In the genomic region with DNA sequence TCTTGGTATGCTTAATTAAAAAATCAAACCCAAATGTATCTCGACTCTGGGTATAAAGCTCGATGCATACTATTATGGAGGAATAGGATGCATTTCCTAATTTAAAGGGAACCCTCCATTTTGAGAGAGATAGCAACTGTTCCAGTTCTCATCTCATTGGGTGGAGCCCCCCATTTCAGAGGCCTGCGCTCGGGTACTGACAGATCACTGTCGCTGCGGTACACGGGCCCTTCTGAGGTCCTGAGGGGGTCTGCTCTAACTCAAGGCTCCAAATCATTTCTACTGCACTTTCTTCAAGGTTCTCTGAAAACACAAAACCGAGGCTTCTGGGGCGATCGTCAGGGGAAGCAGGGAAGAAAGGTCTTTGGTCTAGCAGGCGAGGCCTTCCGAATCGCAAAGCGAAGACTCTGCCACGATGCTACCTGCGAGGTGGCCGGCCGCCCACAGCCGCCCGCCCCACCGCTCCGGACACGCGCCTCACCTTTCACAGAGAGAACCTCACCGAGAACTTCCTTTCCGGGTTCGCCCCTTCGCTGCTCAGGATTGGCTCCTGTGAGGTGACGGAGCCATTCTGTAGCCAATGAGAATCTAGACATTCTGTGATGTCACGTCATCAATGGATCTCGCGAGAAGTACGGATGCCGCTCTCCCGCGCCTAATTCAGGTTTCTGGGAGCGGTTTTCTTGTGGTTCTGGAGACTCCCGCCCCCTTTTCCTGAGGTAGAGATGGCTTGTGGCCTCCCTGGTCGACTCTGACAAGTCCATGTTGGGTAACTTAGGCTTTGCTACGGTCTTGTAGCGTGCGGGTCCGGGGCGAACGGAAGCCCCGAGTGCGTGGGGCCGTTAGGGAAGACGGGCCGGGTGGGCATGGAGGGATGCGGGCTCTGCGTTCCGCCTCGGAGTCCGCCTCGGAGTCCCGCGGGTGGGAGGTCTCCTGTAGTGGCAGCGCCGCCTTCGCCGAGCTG, we compare ENCODE assay signal across 8 mouse cellular contexts. TPM values are rescaled to one million over a fixed set of nuclear protein-coding genes. Genes with fewer than 3 reads are reported as not detected.
DNase-seq lines count a peak whose midpoint lies in the region; ATAC-seq and TF ChIP-seq lines count a peak whose summit lies in the region.

A gene (plus strand): TSS at position 616 of the 964 bp plus-strand sequence.
A gene (minus strand): TSS at position 818 of the 964 bp plus-strand sequence.

- peaks cover 59% of the 10 kb centered on the region for H3K36me3 ChIP-seq in G1E (replicated peaks)
- peaks cover 14% of the 10 kb centered on the region for H3K36me3 ChIP-seq in forebrain, embryonic 16.5 days (ENCODE audit: control insufficient read depth, insufficient read depth)
- H3K36me3 ChIP-seq in lung, embryonic 14.5 days (ENCODE audit: insufficient read depth) = peaks cover 59% of the 10 kb centered on the region
- peaks cover 28% of the 10 kb centered on the region for H3K36me3 ChIP-seq in thymus, adult 2 months (ENCODE audit: control insufficient read depth, insufficient read depth, low read length)

- H3K4me2 ChIP-seq in forebrain, embryonic 16.5 days (ENCODE audit: low read length) = peak within 1 kb of the TSS; percentile 90
- peak within 1 kb of the TSS; percentile 83 for H3K4me2 ChIP-seq in lung, embryonic 14.5 days

- peak; percentile 94 for DNase-seq in G1E (ENCODE audit: low spot score)
- peak; percentile 91 to 95 for DNase-seq in cerebellum, adult 18-20 months
- peak; percentile 88 to 93 for DNase-seq in heart, postnatal 36 days
- DNase-seq in layer of hippocampus, adult 2 months (ENCODE audit: low spot score in 2 of 2) = peak; percentile 90 to 94
- DNase-seq in lung, embryonic 14.5 days = peak; percentile 100
- DNase-seq in thymus, adult 2 months = peak; percentile 89

- H3K27me3 ChIP-seq in G1E (ENCODE audit: insufficient read depth, low read length) = no peaks in the 10 kb centered on the region
- H3K27me3 ChIP-seq in forebrain, embryonic 16.5 days (replicated peaks; ENCODE audit: control insufficient read depth, insufficient read depth, low read length) = no peaks in the 10 kb centered on the region
- no peaks in the 10 kb centered on the region for H3K27me3 ChIP-seq in lung, embryonic 14.5 days (ENCODE audit: insufficient read depth, low read length)
- H3K27me3 ChIP-seq in thymus, adult 2 months (ENCODE audit: control insufficient read depth, insufficient read depth, low read length) = no peaks in the 10 kb centered on the region

- H3K9ac ChIP-seq in forebrain, embryonic 16.5 days (replicated peaks; ENCODE audit: low read depth, low read length) = peak within 1 kb of the TSS; percentile 87
- H3K9ac ChIP-seq in lung, embryonic 14.5 days = peak within 1 kb of the TSS; percentile 85

- intact Hi-C loops in heart, postnatal 36 days (cut with DNase I) = loop anchor here (5.0 kb wide), 1 partner anchor 282 kb away; a partner anchor contains a TSS

- under 1% methylated on average over 62 of the region's 62 CpGs for WGBS in forebrain, embryonic 16.5 days
- under 1% methylated on average over 62 of the region's 62 CpGs for WGBS in lung, embryonic 14.5 days
- WGBS in olfactory bulb, adult 2 months = under 1% methylated on average over 62 of the region's 62 CpGs
- WGBS in thymus, adult 2 months = under 1% methylated on average over 62 of the region's 62 CpGs

- peak; percentile 96 for ATAC-seq in G1E (ENCODE audit: extremely low read depth, insufficient number of reproducible peaks, low FRiP score, poor library complexity, severe bottlenecking)
- ATAC-seq in forebrain, embryonic 16.5 days = peak; percentile 99
- ATAC-seq in lung, embryonic 14.5 days (ENCODE audit: insufficient read depth) = peak; percentile 99

- H3K27ac ChIP-seq in forebrain, embryonic 16.5 days (ENCODE audit: low read length) = peak within 1 kb of the TSS; percentile 96
- H3K27ac ChIP-seq in layer of hippocampus, adult 2 months = peak within 1 kb of the TSS; percentile 97
- peak within 1 kb of the TSS; percentile 95 for H3K27ac ChIP-seq in lung, embryonic 14.5 days (ENCODE audit: low read depth)
- H3K27ac ChIP-seq in olfactory bulb, adult 2 months (ENCODE audit: insufficient read depth, low read depth, low read length) = peak within 1 kb of the TSS; percentile 98
- peak within 1 kb of the TSS; percentile 73 for H3K27ac ChIP-seq in thymus, adult 2 months (ENCODE audit: control insufficient read depth, insufficient read depth, low read length)

- peak within 1 kb of the TSS; percentile 88 for H3K4me3 ChIP-seq in G1E (ENCODE audit: low read depth, low read length)
- H3K4me3 ChIP-seq in forebrain, embryonic 16.5 days (replicated peaks; ENCODE audit: low read length) = peak within 1 kb of the TSS; percentile 82
- peak within 1 kb of the TSS; percentile 77 for H3K4me3 ChIP-seq in layer of hippocampus, adult 2 months
- H3K4me3 ChIP-seq in lung, embryonic 14.5 days (ENCODE audit: low read depth, low read length) = peak within 1 kb of the TSS; percentile 73
- H3K4me3 ChIP-seq in olfactory bulb, adult 2 months (ENCODE audit: insufficient read depth, low read depth, low read length) = peak within 1 kb of the TSS; percentile 90
- H3K4me3 ChIP-seq in thymus, adult 2 months (ENCODE audit: control insufficient read depth, insufficient read depth, low read length) = peak within 1 kb of the TSS; percentile 89

- peak; percentile 66 for TF ChIP-seq POLR2A in olfactory bulb, adult 2 months (IDR thresholded peaks at IDR 0.05; ENCODE audit: insufficient read depth, low read depth, low read length)
- peak; percentile 57; the same call in 1 of the 2 replicates for TF ChIP-seq POLR2A in thymus, adult 2 months (IDR thresholded peaks at IDR 0.05; ENCODE audit: control insufficient read depth, extremely low read depth, insufficient read depth, low read length, poor library complexity)

- TF ChIP-seq CTCF in G1E (IDR thresholded peaks at IDR 0.05; ENCODE audit: low read depth, low read length) = no peak
- TF ChIP-seq CTCF in layer of hippocampus, adult 2 months (conservative IDR thresholded peaks at IDR 0.05) = 0 out of 2 replicates have a peak, but pooled peaks have one; percentile 15
- 0 out of 2 replicates have a peak, but pooled peaks have one; percentile 13 for TF ChIP-seq CTCF in lung, embryonic 14.5 days (IDR thresholded peaks at IDR 0.05; ENCODE audit: low read depth)
- TF ChIP-seq CTCF in olfactory bulb, adult 2 months (IDR thresholded peaks at IDR 0.05; ENCODE audit: insufficient read depth, low read depth, low read length) = no peak
- 0 out of 2 replicates have a peak, but pooled peaks have one; percentile 5 for TF ChIP-seq CTCF in thymus, adult 2 months (IDR thresholded peaks at IDR 0.05; ENCODE audit: borderline replicate concordance, control insufficient read depth, extremely low read depth, insufficient read depth, low read length, poor library complexity)

- H3K9me3 ChIP-seq in G1E (replicated peaks) = no peaks in the 10 kb centered on the region
- H3K9me3 ChIP-seq in forebrain, embryonic 16.5 days (ENCODE audit: control insufficient read depth, low read length) = no peaks in the 10 kb centered on the region
- no peaks in the 10 kb centered on the region for H3K9me3 ChIP-seq in lung, embryonic 14.5 days (ENCODE audit: low read depth, low read length)

- H3K4me1 ChIP-seq in G1E (ENCODE audit: insufficient read depth, low read depth, low read length) = peaks cover 42% of the 10 kb centered on the region
- peaks cover 8% of the 10 kb centered on the region for H3K4me1 ChIP-seq in forebrain, embryonic 16.5 days (replicated peaks; ENCODE audit: control insufficient read depth, insufficient read depth, low read length)
- 0 out of 2 replicates have a peak, but pooled peaks cover 8% of the 10 kb centered on the region for H3K4me1 ChIP-seq in lung, embryonic 14.5 days (ENCODE audit: insufficient read depth)
- H3K4me1 ChIP-seq in olfactory bulb, adult 2 months (ENCODE audit: control insufficient read depth, insufficient read depth, low read length) = no peaks in the 10 kb centered on the region
- no peaks in the 10 kb centered on the region for H3K4me1 ChIP-seq in thymus, adult 2 months (replicated peaks; ENCODE audit: control insufficient read depth, insufficient read depth, low read length)

RNA-seq across cellular contexts. Expression of the first gene that starts in this region (rescaled TPM):
- total RNA-seq in G1E (2014; fragmentation: Nextera tagmentation) (44.7 and 77.1 TPM in 2 replicates), G1E (2017) (72.4 and 76.0 TPM in 2 replicates)
- polyA plus RNA-seq in G1E (2012) = 10.9 and 11.5 TPM in 2 replicates
- polyA plus RNA-seq in forebrain, embryonic 16.5 days (2015; fragmentation: Nextera tagmentation; extraction: Ambion mirVana) = 15.5 and 16.8 TPM in 2 replicates
- 10 to 100 TPM in 1 of 2 experiments, 1 to 10 TPM in 1; 8.4 to 14.2 TPM for total RNA-seq in heart, postnatal 36 days (2021)
- total RNA-seq in layer of hippocampus, adult 2 months (2021) = 10 to 100 TPM in 1 of 2 experiments, 1 to 10 TPM in 1; 9.8 to 15.4 TPM
- polyA plus RNA-seq in lung, embryonic 14.5 days (2014; fragmentation: Nextera tagmentation; extraction: Ambion mirVana) = 34.6 and 38.0 TPM in 2 replicates
- polyA plus RNA-seq in olfactory bulb, adult 2 months (2012; ENCODE audit: insufficient read depth, insufficient read length, low replicate concordance, missing spikeins) = not detected in 2 replicates
- polyA plus RNA-seq in thymus, adult 2 months (2012; rRNA removed) = 8.9 and 9.6 TPM in 2 replicates

RNA-seq across cellular contexts. Expression of the second gene that starts in this region (rescaled TPM):
- total RNA-seq in G1E (2014; fragmentation: Nextera tagmentation) (100 and 112 TPM in 2 replicates), G1E (2017) (63.3 and 75.5 TPM in 2 replicates)
- polyA plus RNA-seq in G1E (2012) = 43.1 and 47.6 TPM in 2 replicates
- 43.7 and 48.1 TPM in 2 replicates for polyA plus RNA-seq in forebrain, embryonic 16.5 days (2015; fragmentation: Nextera tagmentation; extraction: Ambion mirVana)
- total RNA-seq in heart, postnatal 36 days (2021) = 1 to 10 TPM; 7.0 to 8.4 TPM
- total RNA-seq in layer of hippocampus, adult 2 months (2021) = 10 to 100 TPM; 13.6 to 17.0 TPM
- 45.9 and 46.8 TPM in 2 replicates for polyA plus RNA-seq in lung, embryonic 14.5 days (2014; fragmentation: Nextera tagmentation; extraction: Ambion mirVana)
- not detected in 2 replicates for polyA plus RNA-seq in olfactory bulb, adult 2 months (2012; ENCODE audit: insufficient read depth, insufficient read length, low replicate concordance, missing spikeins)
- 10.2 and 10.9 TPM in 2 replicates for polyA plus RNA-seq in thymus, adult 2 months (2012; rRNA removed)

Comparison
In these comparisons a context has a peak if more than half of its experiments do, and no peak if none do; other contexts are left out.
1. Peak in every context shown above with its lines: DNase-seq, ATAC-seq, H3K4me3 ChIP-seq and H3K27ac ChIP-seq.
2. RNA of the second gene that starts in this region (polyA plus RNA-seq): 45.9 to 46.8 TPM in lung, embryonic 14.5 days, 43.7 to 48.1 TPM in forebrain, embryonic 16.5 days, 43.1 to 47.6 TPM in G1E and 10.2 to 10.9 TPM in thymus, adult 2 months; not detected in olfactory bulb, adult 2 months; every median in the first group is over 10 times any median in the second.
3. CTCF ChIP-seq: peak in layer of hippocampus, adult 2 months (single experiment), lung, embryonic 14.5 days (single experiment) and thymus, adult 2 months (single experiment); none in G1E (single experiment) and olfactory bulb, adult 2 months (single experiment).